Mouse (Mus musculus): ENCODE measurements around the gene Alg2.

DNA sequence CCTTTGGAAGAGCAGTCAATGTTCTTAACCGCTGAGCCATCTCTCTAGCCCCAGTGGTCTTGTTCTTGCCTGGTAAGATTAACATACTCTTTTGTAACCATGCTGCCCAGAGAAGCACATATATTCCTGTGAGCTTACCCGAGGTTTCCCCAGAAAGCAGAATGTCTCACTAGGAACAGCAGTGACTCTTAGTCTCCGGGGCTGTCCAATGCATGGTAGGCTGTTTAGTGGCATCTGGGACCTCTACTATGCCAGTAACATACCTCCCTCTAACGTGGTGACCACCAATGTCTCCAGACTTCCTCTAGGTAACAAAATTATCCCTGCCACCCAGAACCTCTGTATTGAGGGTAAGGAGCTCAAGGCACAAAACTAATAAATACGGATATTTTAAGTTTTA, 43.1 kb downstream of the Alg2 start:
- TF ChIP-seq CTCF (IDR thresholded peaks at IDR 0.05; ENCODE audit: insufficient read depth, low read depth, low read length) (no peak), POLR2A (IDR thresholded peaks at IDR 0.05; ENCODE audit: insufficient read depth, low read depth, low read length) (no peak)
